Mouse (Mus musculus): ENCODE data around the gene Lipt1. TPM values are rescaled to one million over a fixed set of nuclear protein-coding genes. Genes with fewer than 3 reads are reported as not detected.

Lipt1 gene
- polyA plus RNA-seq, 1 experiment from 2014 or later, result 8.5 TPM

DNA sequence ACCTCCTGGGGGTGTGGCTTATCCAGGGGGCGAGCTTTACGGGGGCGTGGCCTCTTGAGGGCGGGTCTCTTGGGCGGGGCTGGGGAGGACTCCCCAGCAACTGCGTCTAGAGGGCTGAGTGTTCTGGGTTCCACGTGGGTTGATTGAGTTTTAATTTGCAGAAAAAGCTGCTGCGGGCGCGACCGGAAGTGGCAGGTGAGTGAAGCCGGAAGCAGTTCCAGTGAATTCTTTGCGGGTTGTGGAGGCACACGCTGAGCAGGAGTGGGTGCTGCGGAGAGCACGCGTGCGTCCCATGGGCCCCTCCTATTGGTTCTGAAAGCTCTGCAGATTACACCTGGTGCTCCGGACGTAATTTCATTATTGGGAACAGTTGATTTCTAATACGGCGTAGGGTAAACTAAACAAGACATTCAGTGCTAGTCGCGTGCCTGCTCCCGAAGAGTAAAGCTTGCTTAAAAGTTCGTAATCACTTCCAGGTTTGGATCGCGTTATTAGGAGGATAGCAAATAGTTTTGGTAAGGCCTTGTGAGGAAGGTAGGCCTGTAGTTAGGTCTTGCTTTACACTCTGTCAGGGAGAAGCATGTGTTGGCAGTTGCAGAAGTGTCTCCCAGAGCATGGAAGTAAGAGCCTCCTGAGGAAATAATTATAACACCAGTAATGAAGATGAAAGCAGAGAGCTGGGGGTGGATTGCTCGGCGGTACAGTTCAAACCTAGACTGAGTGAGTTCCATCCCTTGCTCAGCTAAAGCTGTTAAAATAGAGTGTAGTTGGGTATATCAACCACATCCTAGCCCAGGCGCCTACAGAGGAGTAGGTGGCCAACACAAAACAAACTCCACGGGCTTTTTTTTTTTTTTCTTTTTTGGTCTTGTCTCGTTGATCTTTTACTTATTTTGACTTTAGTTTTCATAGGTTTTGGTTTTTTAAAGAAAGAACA, 861 bp downstream of the Lipt1 start:
- H3K4me1 ChIP-seq, result no peaks in the 10 kb centered on the region
- H3K27me3 ChIP-seq, result no peaks in the 10 kb centered on the region
- WGBS, result 6% methylated on average over 33 of the region's 33 CpGs
- peaks cover 25% of the 10 kb centered on the region for H3K36me3 ChIP-seq
- peak; percentile 77 for ATAC-seq (ENCODE audit: insufficient number of reproducible peaks, insufficient read depth, low FRiP score, low TSS enrichment)
- peak overlapping the region; percentile 41; the same call in 1 of the 2 replicates for H3K9ac ChIP-seq
- H3K4me3 ChIP-seq, result peak overlapping the region; percentile 47
- peak overlapping the region; percentile 63; the same call in 1 of the 2 replicates for H3K27ac ChIP-seq
- peak overlapping the region; percentile 52 for H3K4me2 ChIP-seq (replicated peaks)
- H3K9me3 ChIP-seq, result peaks cover 10% of the 10 kb centered on the region

DNA sequence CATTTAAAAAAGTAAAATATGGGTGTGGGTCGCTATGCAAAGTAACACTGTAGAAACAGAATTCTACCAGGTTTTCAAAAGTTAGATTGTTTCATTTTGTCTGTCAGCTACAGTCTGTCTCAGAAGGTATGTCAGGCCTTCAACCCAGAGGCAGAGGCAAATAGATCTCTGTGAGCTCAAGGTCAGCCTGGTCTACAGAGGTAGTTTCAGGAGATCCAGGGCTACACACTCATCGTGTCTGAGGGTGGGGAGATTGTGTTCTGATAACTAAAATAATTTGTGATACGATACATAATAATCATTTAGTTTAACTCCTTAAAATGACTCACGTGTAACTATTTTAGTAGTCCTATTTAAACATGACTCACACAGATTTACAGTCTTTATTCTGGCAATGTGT, 1.6 kb downstream of the Lipt1 start:
- Histone ChIP-seq H3K4me3 (no peak overlapping the region), H3K9me3 (peaks cover 10% of the 10 kb centered on the region), H3K27ac (no peak overlapping the region), H3K27me3 (no peaks in the 10 kb centered on the region), H3K4me1 (no peaks in the 10 kb centered on the region), H3K4me2 (replicated peaks) (peak overlapping the region; percentile 52), H3K9ac (no peak overlapping the region), H3K36me3 (peaks cover 33% of the 10 kb centered on the region)
- 91% methylated on average over 4 of the region's 4 CpGs for WGBS
- ATAC-seq (ENCODE audit: insufficient number of reproducible peaks, insufficient read depth, low FRiP score, low TSS enrichment), result no peak

DNA sequence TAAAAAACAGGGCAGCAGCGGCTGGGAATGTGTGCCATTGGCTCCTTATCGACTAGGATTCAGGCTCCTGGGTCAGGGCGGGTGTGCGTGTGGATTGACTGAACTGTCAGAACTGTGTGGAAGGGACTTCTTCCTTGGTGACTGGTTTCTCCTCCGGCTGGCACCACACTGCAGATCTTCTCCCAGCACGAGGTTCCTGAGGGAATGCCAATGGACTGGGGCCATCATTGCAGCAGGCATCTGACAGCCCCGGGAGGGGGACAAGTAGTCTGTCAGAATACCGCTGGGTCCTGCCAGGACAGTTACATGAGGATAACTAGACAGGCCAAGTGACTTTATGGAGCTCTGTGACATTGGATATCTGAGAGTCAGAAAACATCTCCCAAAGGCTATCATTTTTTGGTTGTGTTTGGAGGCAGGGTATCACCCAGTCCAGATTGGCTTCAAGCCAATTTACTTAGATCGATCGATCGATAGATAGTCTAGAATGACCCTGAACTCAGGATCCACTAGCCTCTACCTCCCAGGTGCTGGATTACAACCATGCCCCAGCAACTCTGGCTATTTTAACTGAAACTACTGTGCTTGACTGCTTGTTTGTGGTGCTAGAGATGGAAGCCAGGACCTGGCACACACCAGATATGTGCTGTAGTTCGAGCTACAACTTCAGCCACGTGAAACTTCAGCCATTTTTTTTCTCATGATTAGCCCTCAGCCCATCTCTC, 6.4 kb downstream of the Lipt1 start:
- 90% methylated on average over 13 of the region's 13 CpGs for WGBS
- Histone ChIP-seq H3K4me1 (no peaks in the 10 kb centered on the region), H3K27me3 (no peaks in the 10 kb centered on the region), H3K4me3 (no peak overlapping the region), H3K4me2 (replicated peaks) (no peak overlapping the region), H3K36me3 (peaks cover 59% of the 10 kb centered on the region), H3K27ac (no peak overlapping the region), H3K9ac (no peak overlapping the region), H3K9me3 (peaks cover 10% of the 10 kb centered on the region)
- no peak for ATAC-seq (ENCODE audit: insufficient number of reproducible peaks, insufficient read depth, low FRiP score, low TSS enrichment)

DNA sequence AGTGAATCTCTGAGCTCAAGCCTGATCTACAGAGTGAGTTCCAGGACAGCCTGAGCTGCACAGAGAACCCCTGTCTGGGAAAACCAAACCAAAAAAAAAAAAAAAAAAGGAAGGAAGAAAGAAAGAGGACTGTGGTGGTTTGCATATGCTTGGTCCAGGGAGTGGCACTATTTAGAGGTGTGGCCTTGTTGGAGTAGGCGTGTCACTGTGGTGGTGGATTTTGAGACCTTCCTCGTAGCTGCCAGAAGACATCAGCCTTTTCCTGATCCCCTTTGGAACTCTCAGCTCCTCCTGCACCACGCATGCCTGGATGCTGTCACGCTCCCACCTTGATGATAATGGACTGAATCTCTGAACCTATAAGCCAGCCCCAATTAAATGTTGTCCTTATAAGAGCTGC, 11.9 kb downstream of the Lipt1 start:
- WGBS, result 80% methylated on average over 4 of the region's 4 CpGs
- no peak overlapping the region for H3K9ac ChIP-seq
- no peak for ATAC-seq (ENCODE audit: insufficient number of reproducible peaks, insufficient read depth, low FRiP score, low TSS enrichment)
- peaks cover 34% of the 10 kb centered on the region for H3K36me3 ChIP-seq
- no peaks in the 10 kb centered on the region for H3K9me3 ChIP-seq
- H3K4me1 ChIP-seq, result no peaks in the 10 kb centered on the region
- no peaks in the 10 kb centered on the region for H3K27me3 ChIP-seq
- H3K4me2 ChIP-seq (replicated peaks), result no peak overlapping the region
- no peak overlapping the region for H3K27ac ChIP-seq
- H3K4me3 ChIP-seq, result no peak overlapping the region

DNA sequence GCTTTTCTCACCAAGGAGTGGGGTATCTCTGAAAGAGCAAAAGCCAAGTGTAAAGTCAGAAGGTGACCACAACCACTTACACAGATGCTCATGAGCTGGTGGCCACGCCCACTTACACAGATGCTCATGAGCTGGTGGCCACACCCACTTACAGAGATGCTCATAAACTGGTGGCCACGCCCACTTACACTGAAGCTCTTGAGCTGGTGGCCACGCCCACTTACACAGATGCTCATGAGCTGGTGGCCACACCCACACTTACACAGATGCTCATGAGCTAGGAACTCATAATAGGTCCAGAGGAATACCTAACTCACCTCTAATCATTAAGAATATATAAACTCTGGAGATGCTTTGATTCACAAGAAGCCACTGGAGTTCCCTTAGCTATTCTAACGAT, 12.9 kb downstream of the Lipt1 start:
- no peak overlapping the region for H3K4me3 ChIP-seq
- H3K27ac ChIP-seq, result no peak overlapping the region
- H3K9me3 ChIP-seq, result no peaks in the 10 kb centered on the region
- H3K4me2 ChIP-seq (replicated peaks), result no peak overlapping the region
- H3K4me1 ChIP-seq, result peaks cover 6% of the 10 kb centered on the region
- peaks cover 26% of the 10 kb centered on the region for H3K36me3 ChIP-seq
- no peaks in the 10 kb centered on the region for H3K27me3 ChIP-seq
- ATAC-seq (ENCODE audit: insufficient number of reproducible peaks, insufficient read depth, low FRiP score, low TSS enrichment), result no peak
- WGBS, result 77% methylated on average over 4 of the region's 4 CpGs
- H3K9ac ChIP-seq, result no peak overlapping the region

DNA sequence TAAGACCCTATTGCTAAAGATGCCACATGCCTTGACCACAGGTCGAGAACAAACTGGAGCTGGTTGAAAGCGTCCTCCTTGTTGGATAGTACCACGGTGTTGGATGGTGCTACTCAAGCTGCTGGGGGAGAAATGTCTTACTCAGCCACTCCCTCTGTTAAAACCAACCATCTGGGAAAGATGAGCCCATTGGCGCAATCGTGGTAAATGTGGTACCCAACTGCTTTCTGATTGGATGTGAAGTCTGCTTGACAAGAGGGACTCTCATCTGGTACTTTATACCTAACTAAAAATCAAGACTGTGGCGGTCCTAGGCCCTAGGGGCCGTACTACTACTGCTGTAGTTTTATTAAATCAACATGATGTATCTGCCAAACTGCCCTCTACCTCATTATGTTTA, 17.7 kb downstream of the Lipt1 start:
- H3K4me3 ChIP-seq, result peak overlapping the region; percentile 73
- no peaks in the 10 kb centered on the region for H3K9me3 ChIP-seq
- 80% methylated on average over 7 of the region's 7 CpGs for WGBS
- H3K4me2 ChIP-seq (replicated peaks), result peak overlapping the region; percentile 72
- peaks cover 9% of the 10 kb centered on the region for H3K36me3 ChIP-seq
- H3K9ac ChIP-seq, result peak overlapping the region; percentile 72
- no peak for ATAC-seq (ENCODE audit: insufficient number of reproducible peaks, insufficient read depth, low FRiP score, low TSS enrichment)
- H3K4me1 ChIP-seq, result peaks cover 17% of the 10 kb centered on the region
- H3K27me3 ChIP-seq, result no peaks in the 10 kb centered on the region
- H3K27ac ChIP-seq, result no peak overlapping the region

DNA sequence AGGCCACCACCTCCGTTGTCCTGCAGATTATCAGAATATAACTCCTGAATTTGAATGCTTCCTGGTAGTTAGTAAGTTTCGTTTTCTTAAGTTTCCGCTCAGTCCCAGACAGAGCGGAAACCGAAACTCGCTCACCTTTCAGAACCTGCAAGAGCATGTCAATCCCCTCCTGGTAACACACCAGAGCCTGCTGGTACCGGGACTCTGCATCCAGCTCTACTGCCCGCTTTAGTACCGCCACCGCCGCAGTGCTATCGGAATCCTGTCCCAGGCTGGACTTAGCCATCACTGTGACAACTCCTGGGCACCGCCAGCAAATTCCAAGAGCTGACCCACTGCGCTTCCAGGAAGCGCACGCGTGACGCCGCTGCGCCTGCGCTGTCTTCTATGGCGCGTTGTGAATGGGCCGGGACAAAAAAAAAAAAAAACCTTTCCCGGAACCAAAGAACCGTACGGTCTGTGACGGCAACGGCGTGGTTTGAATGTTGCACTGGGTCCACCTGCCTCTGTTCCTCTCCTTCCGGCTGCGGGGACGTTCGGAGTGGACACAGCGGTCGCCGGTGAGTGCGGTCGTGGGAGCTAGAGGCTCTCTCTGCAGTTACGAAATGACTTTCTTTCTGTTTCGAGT, 18.6 kb downstream of the Lipt1 start, which contains the start of the genes Mitd1 and Mrpl30:
TSS of gene Mitd1 (minus strand) at position 387 of the 628 bp plus-strand sequence.
TSS of gene Mrpl30 (plus strand) at position 453 of the 628 bp plus-strand sequence.
- 0 out of 2 replicates have a peak within 1 kb of the TSS, but pooled peaks have one; percentile 69 for H3K27ac ChIP-seq
- H3K27me3 ChIP-seq, result no peaks in the 10 kb centered on the region
- peaks cover 15% of the 10 kb centered on the region for H3K36me3 ChIP-seq
- peak within 1 kb of the TSS; percentile 73 for H3K4me3 ChIP-seq
- no peaks in the 10 kb centered on the region for H3K9me3 ChIP-seq
- H3K4me1 ChIP-seq, result peaks cover 17% of the 10 kb centered on the region
- peak; percentile 86 for ATAC-seq (ENCODE audit: insufficient number of reproducible peaks, insufficient read depth, low FRiP score, low TSS enrichment)
- under 1% methylated on average over 41 of the region's 41 CpGs for WGBS
- peak within 1 kb of the TSS; percentile 72 for H3K4me2 ChIP-seq (replicated peaks)
- H3K9ac ChIP-seq, result peak within 1 kb of the TSS; percentile 72

DNA sequence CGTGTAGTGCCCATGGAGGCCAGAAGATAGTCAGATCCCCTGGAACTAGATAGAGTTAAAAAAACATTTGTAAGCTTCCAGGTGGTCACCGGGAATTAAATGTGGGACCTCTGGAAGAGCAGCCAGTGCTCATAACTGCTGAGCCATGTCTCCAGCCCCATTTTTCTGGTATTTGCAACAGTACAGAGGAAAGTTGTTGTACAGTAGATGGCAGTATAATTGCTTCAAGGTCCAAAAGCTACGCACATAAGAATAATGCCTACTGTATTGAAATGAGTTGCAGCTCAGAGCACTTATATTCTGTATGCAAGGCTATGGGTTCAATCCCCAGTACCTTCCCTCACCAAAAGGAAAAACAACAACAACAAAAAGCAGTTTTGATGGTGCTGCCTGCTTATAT, 19.9 kb downstream of the Lipt1 start:
- Histone ChIP-seq H3K9ac (peak overlapping the region; percentile 24; the same call in 1 of the 2 replicates), H3K9me3 (no peaks in the 10 kb centered on the region), H3K4me1 (peaks cover 17% of the 10 kb centered on the region), H3K27me3 (no peaks in the 10 kb centered on the region), H3K4me3 (peak overlapping the region; percentile 73), H3K4me2 (replicated peaks) (peak overlapping the region; percentile 72), H3K36me3 (peaks cover 26% of the 10 kb centered on the region), H3K27ac (no peak overlapping the region)
- ATAC-seq (ENCODE audit: insufficient number of reproducible peaks, insufficient read depth, low FRiP score, low TSS enrichment), result no peak
- 64% methylated on average over 3 of the region's 3 CpGs for WGBS

DNA sequence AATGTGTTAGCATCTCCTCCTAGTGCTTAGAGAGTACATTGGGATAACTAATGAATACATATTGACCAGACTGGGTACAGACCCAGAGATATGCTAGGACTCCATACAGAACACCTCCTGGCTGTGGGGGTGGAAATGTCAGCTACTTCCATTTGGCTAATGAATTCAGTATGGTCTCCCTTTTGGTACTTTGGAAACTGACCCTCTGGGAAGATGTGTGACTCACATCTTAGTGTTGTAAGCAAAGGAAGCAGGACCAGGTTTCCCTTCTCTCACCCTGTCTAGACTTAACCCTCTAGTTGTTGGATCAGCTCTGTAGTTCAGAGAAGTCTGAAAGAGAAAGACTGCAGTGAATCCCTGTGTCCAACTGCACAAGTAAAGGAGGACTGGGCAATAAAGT, 23.1 kb downstream of the Lipt1 start:
- Histone ChIP-seq H3K27ac (no peak overlapping the region), H3K4me1 (peaks cover 9% of the 10 kb centered on the region), H3K4me2 (replicated peaks) (no peak overlapping the region), H3K36me3 (peaks cover 51% of the 10 kb centered on the region), H3K9ac (no peak overlapping the region), H3K4me3 (no peak overlapping the region), H3K27me3 (no peaks in the 10 kb centered on the region), H3K9me3 (no peaks in the 10 kb centered on the region)
- no peak for ATAC-seq (ENCODE audit: insufficient number of reproducible peaks, insufficient read depth, low FRiP score, low TSS enrichment)

DNA sequence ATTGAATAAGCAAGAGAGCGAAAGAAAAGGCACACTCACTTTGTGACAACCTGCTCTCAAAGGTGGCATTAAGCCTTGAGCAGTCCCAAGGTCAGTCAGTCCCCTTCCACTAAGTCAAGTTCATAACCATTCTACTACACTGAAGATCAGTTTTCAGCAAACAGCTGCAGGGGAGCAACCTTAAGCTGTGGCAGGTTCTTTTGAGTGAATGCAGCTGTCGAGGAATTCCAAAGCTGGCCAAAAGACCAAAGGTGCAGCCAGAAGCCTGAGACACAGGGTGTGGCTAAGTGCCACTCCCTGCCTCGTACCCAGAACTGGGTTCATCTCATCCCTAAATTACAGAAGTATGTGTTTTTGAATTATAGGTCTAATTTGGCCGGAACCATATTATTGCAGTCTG, 28.3 kb downstream of the Lipt1 start:
- Histone ChIP-seq H3K4me3 (no peak overlapping the region), H3K9me3 (no peaks in the 10 kb centered on the region), H3K27me3 (no peaks in the 10 kb centered on the region), H3K36me3 (peaks cover 44% of the 10 kb centered on the region), H3K9ac (no peak overlapping the region), H3K27ac (no peak overlapping the region), H3K4me1 (no peaks in the 10 kb centered on the region), H3K4me2 (replicated peaks) (no peak overlapping the region)
- no peak for ATAC-seq (ENCODE audit: insufficient number of reproducible peaks, insufficient read depth, low FRiP score, low TSS enrichment)
- WGBS, result 77% methylated on average over 4 of the region's 4 CpGs

DNA sequence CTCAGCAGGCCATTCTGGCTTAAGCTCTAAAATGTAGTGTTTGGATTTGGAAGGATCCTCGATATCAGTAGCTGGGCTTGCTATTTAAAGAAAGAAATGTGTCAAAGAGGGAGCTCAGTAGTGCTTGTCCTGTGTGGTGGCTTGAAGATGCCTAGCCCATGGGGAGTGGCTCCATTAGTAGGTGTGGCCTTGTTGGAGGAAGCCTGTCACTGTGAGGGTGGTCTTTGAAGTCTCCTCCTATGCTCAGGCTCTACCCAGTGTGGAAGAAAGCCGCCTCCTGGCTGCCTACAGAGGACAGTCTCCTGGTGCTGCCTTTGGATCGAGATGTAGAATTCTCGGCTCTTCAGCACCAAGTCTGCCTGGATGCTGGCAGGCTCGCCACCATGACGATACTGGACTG, 28.8 kb downstream of the Lipt1 start:
- Histone ChIP-seq H3K4me1 (no peaks in the 10 kb centered on the region), H3K4me3 (no peak overlapping the region), H3K4me2 (replicated peaks) (no peak overlapping the region), H3K36me3 (peaks cover 41% of the 10 kb centered on the region), H3K27ac (no peak overlapping the region), H3K9ac (no peak overlapping the region), H3K9me3 (no peaks in the 10 kb centered on the region), H3K27me3 (no peaks in the 10 kb centered on the region)
- 57% methylated on average over 6 of the region's 6 CpGs for WGBS
- ATAC-seq (ENCODE audit: insufficient number of reproducible peaks, insufficient read depth, low FRiP score, low TSS enrichment), result no peak
